Mouse (Mus musculus) G1E (cell line): Measurements from ENCODE around the gene Bmpr1a. TPM values are rescaled to one million over a fixed set of nuclear protein-coding genes. Genes with fewer than 3 reads are reported as not detected.

ENCODE experiments used
- ATAC-seq: 2 replicates; pipeline ENCODE4 v1.8.0; 2016; ENCODE audit warnings: mild to moderate bottlenecking; ENCODE audit not compliant: insufficient number of reproducible peaks, poor library complexity, low FRiP score, severe bottlenecking; ENCODE audit errors: extremely low read depth
- DNase-seq: peaks from one replicate; pipeline ENCODE4 v3.0.0; 2012; ENCODE audit warnings: low spot score
- H3K27me3 ChIP-seq: 2 replicates; pipeline ENCODE4 v1.6.1; 2012; ENCODE audit warnings: mild to moderate bottlenecking, low read length, inconsistent platforms; ENCODE audit not compliant: insufficient read depth
- H3K36me3 ChIP-seq: replicated peaks from 2 replicates; pipeline ENCODE3; 2012; ENCODE audit warnings: mild to moderate bottlenecking, inconsistent platforms
- H3K4me1 ChIP-seq: 2 replicates; pipeline ENCODE4 v1.6.1; 2012; ENCODE audit warnings: low read depth, low read length, inconsistent platforms, mixed read lengths; ENCODE audit not compliant: insufficient read depth
- H3K4me3 ChIP-seq: 2 replicates; pipeline ENCODE4 v1.5.1; 2012; ENCODE audit warnings: low read depth, mild to moderate bottlenecking, inconsistent platforms, low read length, moderate library complexity, mixed read lengths
- H3K9me3 ChIP-seq: replicated peaks from 2 replicates; pipeline ENCODE4 v1.6.1; 2012; ENCODE audit warnings: inconsistent platforms
- CTCF ChIP-seq: IDR thresholded peaks from 2 replicates; pipeline ENCODE4 v1.5.1; 2012; ENCODE audit warnings: low read depth, low read length, inconsistent platforms, mixed read lengths
- GATA1 ChIP-seq: IDR thresholded peaks from 2 replicates; pipeline ENCODE4 v1.6.1; 2012; ENCODE audit warnings: borderline replicate concordance, low read length, inconsistent platforms, mixed read lengths
- GATA2 ChIP-seq: IDR thresholded peaks from 2 replicates; pipeline ENCODE4 v1.6.1; 2012; ENCODE audit warnings: low read depth, low read length, inconsistent platforms, borderline replicate concordance
- POLR2AphosphoS5 ChIP-seq: IDR thresholded peaks from 2 replicates; pipeline ENCODE4 v1.6.1; 2012; ENCODE audit warnings: low read depth, low read length, inconsistent platforms; ENCODE audit not compliant: insufficient replicate concordance
- TAL1 ChIP-seq: conservative IDR thresholded peaks from 2 replicates; pipeline ENCODE4 v1.6.1; 2012; ENCODE audit warnings: low read depth, low read length, inconsistent platforms, mixed read lengths
- polyA plus RNA-seq: library from polyadenylated mRNA; stranded (reverse); fragments of >175 nt; gene quantifications from 2 replicates; pipeline ENCODE4 v1.2.3, GENCODE M21; 2012
- total RNA-seq, 2 experiments: library from RNA; stranded (forward) in 1 of 2; stranded (reverse) in 1 of 2; fragments of 200-1000 nt in 1 of 2; fragments of >200 nt in 1 of 2; fragmentation: Nextera tagmentation in 1 of 2; gene quantifications; 2 replicates each; pipeline ENCODE4 v1.2.3; 2014 to 2017

The Bmpr1a gene
- total and polyA plus RNA-seq, 3 experiments, result 0.11 TPM; not detected in 2

GRCm38 (mm10) chr14:34459386-34459785 lies 43.8 kb downstream of the Bmpr1a start:
- no peaks in the 10 kb centered on the region for H3K36me3 ChIP-seq
- H3K4me1 ChIP-seq, result no peaks in the 10 kb centered on the region
- DNase-seq, result no peak
- TF ChIP-seq CTCF, result no peak
- no peak for TF ChIP-seq POLR2AphosphoS5
- no peak for TF ChIP-seq GATA2
- no peak for TF ChIP-seq GATA1
- no peak overlapping the region for H3K4me3 ChIP-seq
- no peak for ATAC-seq
- no peaks in the 10 kb centered on the region for H3K9me3 ChIP-seq
- H3K27me3 ChIP-seq, result peaks cover under 1% of the 10 kb centered on the region; the same call in 1 of the 2 replicates

DNA sequence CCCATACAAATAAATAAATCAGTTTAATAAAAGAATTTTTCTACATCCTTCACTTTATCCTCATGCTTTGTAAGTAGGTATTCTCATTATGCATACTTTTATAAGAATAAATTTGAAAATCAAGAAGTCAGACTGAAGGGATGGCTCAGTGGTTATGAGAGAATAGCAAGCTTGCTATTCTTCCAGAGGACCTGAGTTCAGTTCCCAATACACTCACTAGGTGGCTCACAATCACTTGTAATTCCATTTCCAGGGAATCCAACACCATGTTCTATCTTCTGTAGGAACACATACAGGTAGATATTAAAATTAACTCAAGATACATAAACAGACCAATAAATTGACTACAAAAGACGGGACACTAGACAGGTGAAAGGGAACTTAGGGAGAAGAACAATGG lies 44.3 kb downstream of the Bmpr1a start:
- Histone ChIP-seq H3K36me3 (no peaks in the 10 kb centered on the region), H3K27me3 (peaks cover 3% of the 10 kb centered on the region; the same call in 1 of the 2 replicates), H3K4me1 (no peaks in the 10 kb centered on the region), H3K4me3 (no peak overlapping the region), H3K9me3 (no peaks in the 10 kb centered on the region)
- TF ChIP-seq TAL1 (no peak), POLR2AphosphoS5 (no peak), GATA1 (no peak), GATA2 (no peak), CTCF (no peak)
- no peak for DNase-seq
- no peak for ATAC-seq

DNA sequence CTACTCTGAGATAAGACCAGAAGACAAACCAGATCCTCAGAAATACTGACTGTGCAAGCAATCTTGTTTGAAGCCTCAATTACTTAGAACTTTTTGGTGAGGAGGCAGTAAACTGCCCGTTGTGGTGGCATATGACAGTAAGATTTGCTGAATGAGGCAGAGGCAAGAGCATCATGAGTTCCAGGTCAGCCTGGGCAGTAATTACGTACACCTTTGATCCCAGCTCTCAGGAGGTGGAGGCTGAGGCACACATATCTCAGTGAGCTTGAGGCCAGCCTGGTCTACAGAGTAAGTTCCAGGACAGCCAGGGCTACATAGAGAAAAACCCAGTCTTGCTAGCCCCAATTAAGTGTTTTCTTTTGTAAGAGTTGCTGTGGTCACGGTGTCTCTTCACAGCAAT lies 48.9 kb downstream of the Bmpr1a start:
- no peaks in the 10 kb centered on the region for H3K4me1 ChIP-seq
- H3K4me3 ChIP-seq, result no peak overlapping the region
- H3K36me3 ChIP-seq, result no peaks in the 10 kb centered on the region
- H3K9me3 ChIP-seq, result no peaks in the 10 kb centered on the region
- ATAC-seq (no peak), DNase-seq (no peak)
- peaks cover 3% of the 10 kb centered on the region; the same call in 1 of the 2 replicates for H3K27me3 ChIP-seq
- TF ChIP-seq GATA1, result no peak
- TF ChIP-seq TAL1, result no peak
- no peak for TF ChIP-seq POLR2AphosphoS5

- ATAC-seq, result no peak
Observed at GRCm38 (mm10) chr14:34453648-34454047, 49.5 kb downstream of the Bmpr1a start.

DNA sequence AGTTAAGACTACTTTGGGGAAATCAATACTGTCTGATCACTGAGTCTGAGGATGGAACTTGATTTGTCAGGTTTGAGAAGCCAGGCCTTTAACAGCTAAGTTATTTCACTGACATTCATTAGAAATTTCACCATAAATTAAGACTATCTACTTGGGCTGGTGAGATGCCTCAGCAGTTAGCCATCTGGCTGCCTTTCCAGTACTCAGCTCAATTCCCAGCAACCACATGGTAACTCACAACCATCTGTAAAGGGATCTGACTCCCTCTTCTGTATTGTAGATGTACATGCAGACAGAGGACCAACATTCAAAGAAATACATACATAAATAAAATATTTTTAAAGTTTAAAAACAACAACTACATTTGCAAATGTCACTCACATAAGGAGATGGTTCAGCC lies 51.3 kb downstream of the Bmpr1a start:
- no peak for ATAC-seq
- no peaks in the 10 kb centered on the region for H3K4me1 ChIP-seq
- no peaks in the 10 kb centered on the region for H3K36me3 ChIP-seq

More at GRCm38 (mm10) chr14:34453648-34454047, 49.5 kb downstream of the Bmpr1a start:
- H3K4me1 ChIP-seq, result no peaks in the 10 kb centered on the region
- H3K27me3 ChIP-seq, result peaks cover 3% of the 10 kb centered on the region; the same call in 1 of the 2 replicates
- no peak for TF ChIP-seq CTCF
- no peak for TF ChIP-seq GATA2
- TF ChIP-seq TAL1, result no peak
- no peak for TF ChIP-seq GATA1
- no peak for TF ChIP-seq POLR2AphosphoS5
- H3K9me3 ChIP-seq, result no peaks in the 10 kb centered on the region
- no peaks in the 10 kb centered on the region for H3K36me3 ChIP-seq
- no peak overlapping the region for H3K4me3 ChIP-seq
- DNase-seq, result no peak

DNA sequence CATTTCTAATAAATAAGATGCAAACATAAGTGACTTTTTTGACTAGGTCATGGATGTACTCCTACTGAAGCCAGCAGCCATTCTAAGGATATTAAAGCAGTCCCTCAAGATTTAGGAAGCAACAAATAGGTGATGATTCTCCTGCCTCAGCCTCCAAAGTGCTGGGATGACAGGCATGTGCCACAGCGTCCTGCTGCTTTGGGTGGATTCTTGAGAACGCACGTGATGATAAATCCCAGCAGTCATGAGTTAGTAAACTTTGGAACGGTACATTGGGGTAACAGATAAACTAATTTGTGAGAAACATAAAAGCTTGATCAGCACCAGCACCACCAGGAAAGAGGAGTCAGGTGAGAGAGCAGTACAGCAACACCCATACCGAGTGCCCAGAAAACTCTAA lies 52.7 kb downstream of the Bmpr1a start:
- H3K36me3 ChIP-seq, result no peaks in the 10 kb centered on the region
- DNase-seq, result no peak
- TF ChIP-seq POLR2AphosphoS5 (no peak), CTCF (no peak), TAL1 (no peak), GATA1 (no peak), GATA2 (no peak)
- H3K4me3 ChIP-seq, result no peak overlapping the region
- H3K9me3 ChIP-seq, result no peaks in the 10 kb centered on the region
- H3K4me1 ChIP-seq, result no peaks in the 10 kb centered on the region
- no peak for ATAC-seq
- H3K27me3 ChIP-seq, result peaks cover 3% of the 10 kb centered on the region; the same call in 1 of the 2 replicates

More for the DNA sequence above, 51.3 kb downstream of the Bmpr1a start:
- H3K9me3 ChIP-seq, result no peaks in the 10 kb centered on the region
- peaks cover 3% of the 10 kb centered on the region; the same call in 1 of the 2 replicates for H3K27me3 ChIP-seq
- TF ChIP-seq POLR2AphosphoS5 (no peak), GATA2 (no peak), TAL1 (no peak)
- no peak for DNase-seq
- H3K4me3 ChIP-seq, result no peak overlapping the region

GRCm38 (mm10) chr14:34449807-34450206 lies 53.3 kb downstream of the Bmpr1a start:
- DNase-seq (no peak), ATAC-seq (no peak)
- Histone ChIP-seq H3K4me1 (no peaks in the 10 kb centered on the region), H3K9me3 (no peaks in the 10 kb centered on the region), H3K36me3 (no peaks in the 10 kb centered on the region), H3K27me3 (peaks cover 3% of the 10 kb centered on the region; the same call in 1 of the 2 replicates), H3K4me3 (no peak overlapping the region)
- TF ChIP-seq CTCF, result no peak
- no peak for TF ChIP-seq POLR2AphosphoS5
- TF ChIP-seq GATA1, result no peak
